Mouse (Mus musculus): ENCODE measurements around the gene Cdk14.

Gene Cdk14

GRCm38 (mm10) chr5:4893206-4893851, 526.8 kb downstream of the Cdk14 start:
- no peaks in the 10 kb centered on the region for H3K27me3 ChIP-seq (ENCODE audit: insufficient read depth, low read length)
- TF ChIP-seq POU5F1 (IDR thresholded peaks at IDR 0.05; ENCODE audit: borderline replicate concordance, low read length) (no peak), NANOG (IDR thresholded peaks at IDR 0.05; ENCODE audit: borderline replicate concordance, low read length) (no peak), CTCF (conservative IDR thresholded peaks at IDR 0.05; ENCODE audit: low read length) (no peak)
- H3K36me3 ChIP-seq (ENCODE audit: insufficient read depth, low read length) = no peaks in the 10 kb centered on the region
- H3K9me3 ChIP-seq (ENCODE audit: low read length) = no peaks in the 10 kb centered on the region
- H3K4me3 ChIP-seq (replicated peaks; ENCODE audit: low read length) = no peak overlapping the region
- H3K4me1 ChIP-seq (replicated peaks; ENCODE audit: low read depth, low read length) = no peaks in the 10 kb centered on the region

DNA sequence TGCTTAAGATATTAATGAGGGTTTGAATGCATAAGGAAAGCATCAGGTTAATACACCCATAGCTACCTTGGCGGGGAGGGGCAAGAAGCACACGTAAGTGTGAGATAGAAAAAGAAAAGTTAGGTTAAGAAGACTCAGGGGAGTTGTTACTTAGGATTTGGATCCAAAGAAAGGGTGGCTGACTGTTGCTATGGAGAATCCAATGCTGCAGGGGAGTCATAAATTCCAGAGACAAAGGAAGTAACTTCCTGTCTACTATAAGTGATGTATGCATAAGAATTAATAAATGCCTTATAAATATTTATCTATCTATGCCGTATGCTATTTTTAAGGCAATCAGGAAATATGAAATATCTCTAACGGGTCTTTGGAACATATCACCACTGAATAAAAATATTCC, 527.4 kb downstream of the Cdk14 start:
- no peaks in the 10 kb centered on the region for H3K9me3 ChIP-seq (ENCODE audit: low read length)
- H3K27me3 ChIP-seq (ENCODE audit: insufficient read depth, low read length) = no peaks in the 10 kb centered on the region
- H3K36me3 ChIP-seq (ENCODE audit: insufficient read depth, low read length) = no peaks in the 10 kb centered on the region
- no peak overlapping the region for H3K4me3 ChIP-seq (replicated peaks; ENCODE audit: low read length)
- no peaks in the 10 kb centered on the region for H3K4me1 ChIP-seq (replicated peaks; ENCODE audit: low read depth, low read length)
- TF ChIP-seq CTCF (conservative IDR thresholded peaks at IDR 0.05; ENCODE audit: low read length) (no peak), NANOG (IDR thresholded peaks at IDR 0.05; ENCODE audit: borderline replicate concordance, low read length) (no peak), POU5F1 (IDR thresholded peaks at IDR 0.05; ENCODE audit: borderline replicate concordance, low read length) (no peak)

DNA sequence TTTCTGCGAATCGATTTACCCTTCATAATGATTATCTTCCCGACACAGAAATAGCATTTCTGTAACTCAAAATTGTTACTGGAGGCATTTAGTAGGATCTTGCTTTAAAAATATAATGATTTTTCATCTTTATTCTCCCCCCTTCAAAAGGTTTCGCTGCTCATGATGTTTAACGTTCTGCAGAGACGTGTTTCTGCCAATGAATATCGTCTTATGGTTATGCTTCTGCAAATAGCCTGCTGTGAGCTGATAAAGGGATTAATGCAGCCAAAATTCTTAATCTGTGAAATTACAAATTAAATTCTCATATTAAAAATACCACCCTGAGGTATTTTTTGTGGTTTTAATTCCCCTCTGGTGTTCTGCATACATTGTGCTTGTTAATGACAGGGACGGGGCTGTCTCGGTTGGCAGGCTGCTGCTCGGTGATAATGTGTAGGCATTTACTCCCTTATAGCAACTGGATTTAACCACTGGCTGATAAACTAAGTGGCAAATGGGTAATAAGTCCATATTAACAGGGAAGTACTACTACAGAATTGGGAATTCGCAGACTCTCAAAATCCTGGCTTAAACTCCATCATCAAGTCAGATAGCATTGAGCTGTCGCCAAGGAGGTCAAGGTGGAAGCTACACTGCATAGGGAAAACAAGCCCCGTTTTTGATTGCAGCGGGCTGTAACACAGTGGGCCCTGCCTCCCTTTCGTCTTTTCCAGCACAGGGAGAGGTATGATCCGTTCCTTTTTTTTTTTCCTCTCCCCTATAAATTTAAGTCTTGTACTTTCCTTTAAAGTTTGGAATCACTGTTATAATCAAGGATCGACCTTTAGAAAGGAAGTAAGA, 528.0 kb downstream of the Cdk14 start:
- no peaks in the 10 kb centered on the region for H3K27me3 ChIP-seq (ENCODE audit: insufficient read depth, low read length)
- H3K4me1 ChIP-seq (replicated peaks; ENCODE audit: low read depth, low read length) = no peaks in the 10 kb centered on the region
- no peaks in the 10 kb centered on the region for H3K36me3 ChIP-seq (ENCODE audit: insufficient read depth, low read length)
- H3K9me3 ChIP-seq (ENCODE audit: low read length) = no peaks in the 10 kb centered on the region
- H3K4me3 ChIP-seq (replicated peaks; ENCODE audit: low read length) = no peak overlapping the region
- TF ChIP-seq CTCF (conservative IDR thresholded peaks at IDR 0.05; ENCODE audit: low read length) = no peak
- no peak for TF ChIP-seq NANOG (IDR thresholded peaks at IDR 0.05; ENCODE audit: borderline replicate concordance, low read length)
- no peak for TF ChIP-seq POU5F1 (IDR thresholded peaks at IDR 0.05; ENCODE audit: borderline replicate concordance, low read length)

DNA sequence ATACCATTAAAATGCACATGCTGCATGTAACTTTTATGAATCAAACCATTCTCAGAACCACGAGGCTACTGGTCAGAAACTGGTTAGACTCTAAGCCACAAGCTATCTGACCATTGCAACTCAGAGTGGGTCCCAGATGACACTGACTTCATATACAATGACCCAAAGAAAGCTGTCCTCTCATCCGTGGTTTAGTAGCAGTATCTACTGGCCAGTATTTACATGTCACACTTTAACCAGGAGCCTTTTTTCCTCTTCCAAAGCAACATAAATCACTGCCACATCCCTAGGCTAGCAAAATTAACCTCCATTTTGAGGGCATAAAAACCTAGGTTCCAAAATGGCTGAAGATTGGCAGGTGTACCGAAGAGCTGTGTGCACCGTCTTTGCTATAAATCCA, 533.0 kb downstream of the Cdk14 start:
- Histone ChIP-seq H3K36me3 (ENCODE audit: insufficient read depth, low read length) (no peaks in the 10 kb centered on the region), H3K4me1 (replicated peaks; ENCODE audit: low read depth, low read length) (no peaks in the 10 kb centered on the region), H3K27me3 (ENCODE audit: insufficient read depth, low read length) (no peaks in the 10 kb centered on the region), H3K9me3 (ENCODE audit: low read length) (no peaks in the 10 kb centered on the region), H3K4me3 (replicated peaks; ENCODE audit: low read length) (no peak overlapping the region)
- TF ChIP-seq CTCF (conservative IDR thresholded peaks at IDR 0.05; ENCODE audit: low read length) (no peak), POU5F1 (IDR thresholded peaks at IDR 0.05; ENCODE audit: borderline replicate concordance, low read length) (no peak), NANOG (IDR thresholded peaks at IDR 0.05; ENCODE audit: borderline replicate concordance, low read length) (no peak)

DNA sequence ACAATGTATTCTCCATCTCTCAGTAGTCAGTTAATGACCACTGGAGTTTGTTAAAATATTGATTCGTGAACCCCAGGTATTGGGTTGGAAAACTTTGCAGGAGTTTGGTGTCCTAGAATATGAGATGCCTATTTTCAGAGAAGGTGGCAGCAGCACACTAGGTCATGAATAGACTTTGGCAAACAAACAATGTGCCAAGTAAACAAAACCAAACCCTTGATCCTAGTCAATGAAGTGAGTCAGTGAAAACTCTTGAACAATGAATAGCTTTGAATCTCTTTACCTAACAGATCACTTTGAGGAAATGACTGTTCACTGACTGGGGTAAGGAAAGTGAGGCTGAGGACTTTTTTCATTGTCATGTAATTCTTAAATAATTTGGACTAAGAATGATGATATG, 537.3 kb downstream of the Cdk14 start:
- Histone ChIP-seq H3K4me1 (replicated peaks; ENCODE audit: low read depth, low read length) (no peaks in the 10 kb centered on the region), H3K27me3 (ENCODE audit: insufficient read depth, low read length) (no peaks in the 10 kb centered on the region), H3K4me3 (replicated peaks; ENCODE audit: low read length) (no peak overlapping the region), H3K9me3 (ENCODE audit: low read length) (no peaks in the 10 kb centered on the region), H3K36me3 (ENCODE audit: insufficient read depth, low read length) (no peaks in the 10 kb centered on the region)
- TF ChIP-seq CTCF (conservative IDR thresholded peaks at IDR 0.05; ENCODE audit: low read length) (no peak), NANOG (IDR thresholded peaks at IDR 0.05; ENCODE audit: borderline replicate concordance, low read length) (peak; percentile 50; the same call in 1 of the 2 replicates)

DNA sequence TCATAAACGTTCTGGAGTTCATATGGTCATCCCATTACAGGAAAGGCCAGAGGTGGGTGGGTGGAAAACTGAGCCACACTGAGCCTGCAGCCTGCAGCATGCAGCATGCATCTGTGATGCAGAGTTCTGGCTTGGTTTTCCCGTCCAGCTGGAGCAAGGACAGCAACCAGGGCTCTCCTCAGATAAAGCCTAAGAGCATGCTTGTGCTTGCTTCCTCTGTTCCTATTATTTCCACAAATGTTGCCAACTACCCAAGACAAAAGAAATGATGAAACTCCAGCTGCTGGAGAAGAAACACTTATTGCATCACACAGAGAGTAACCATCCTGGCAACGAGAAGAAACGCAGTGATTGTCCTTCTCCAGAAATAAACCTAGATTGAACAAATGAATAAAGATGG, 539.8 kb downstream of the Cdk14 start:
- Histone ChIP-seq H3K27me3 (ENCODE audit: insufficient read depth, low read length) (no peaks in the 10 kb centered on the region), H3K4me3 (replicated peaks; ENCODE audit: low read length) (no peak overlapping the region), H3K9me3 (ENCODE audit: low read length) (no peaks in the 10 kb centered on the region), H3K4me1 (replicated peaks; ENCODE audit: low read depth, low read length) (no peaks in the 10 kb centered on the region), H3K36me3 (ENCODE audit: insufficient read depth, low read length) (no peaks in the 10 kb centered on the region)
- no peak for TF ChIP-seq NANOG (IDR thresholded peaks at IDR 0.05; ENCODE audit: borderline replicate concordance, low read length)

DNA sequence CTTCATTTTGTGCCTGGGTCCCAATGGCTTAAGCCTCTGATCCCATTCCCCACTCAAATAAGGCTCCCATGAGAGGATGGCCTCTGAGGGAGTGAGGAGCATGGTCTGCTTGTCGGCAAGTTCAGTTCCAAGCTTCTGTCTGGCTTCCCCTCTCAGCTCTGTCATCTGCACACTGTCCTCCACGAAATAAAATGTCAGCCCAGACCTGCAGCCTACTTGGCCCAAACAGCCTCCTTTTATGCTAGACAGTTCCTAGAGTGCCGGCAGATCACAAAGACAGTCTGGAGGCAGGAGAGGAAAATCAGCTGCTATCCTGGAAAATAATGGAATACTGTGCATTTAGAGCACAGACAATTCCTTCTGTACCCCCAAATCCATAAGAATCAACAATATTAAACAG, 541.2 kb downstream of the Cdk14 start:
- H3K9me3 ChIP-seq (ENCODE audit: low read length) = no peaks in the 10 kb centered on the region
- no peaks in the 10 kb centered on the region for H3K27me3 ChIP-seq (ENCODE audit: insufficient read depth, low read length)
- no peak overlapping the region for H3K4me3 ChIP-seq (replicated peaks; ENCODE audit: low read length)
- no peaks in the 10 kb centered on the region for H3K36me3 ChIP-seq (ENCODE audit: insufficient read depth, low read length)
- TF ChIP-seq CTCF (conservative IDR thresholded peaks at IDR 0.05; ENCODE audit: low read length) = no peak
- TF ChIP-seq NANOG (IDR thresholded peaks at IDR 0.05; ENCODE audit: borderline replicate concordance, low read length) = no peak
- TF ChIP-seq POU5F1 (IDR thresholded peaks at IDR 0.05; ENCODE audit: borderline replicate concordance, low read length) = no peak
- no peaks in the 10 kb centered on the region for H3K4me1 ChIP-seq (replicated peaks; ENCODE audit: low read depth, low read length)

- Histone ChIP-seq H3K4me1 (replicated peaks; ENCODE audit: low read depth, low read length) (no peaks in the 10 kb centered on the region), H3K4me3 (replicated peaks; ENCODE audit: low read length) (no peak overlapping the region), H3K27me3 (ENCODE audit: insufficient read depth, low read length) (no peaks in the 10 kb centered on the region), H3K36me3 (ENCODE audit: insufficient read depth, low read length) (no peaks in the 10 kb centered on the region), H3K9me3 (ENCODE audit: low read length) (no peaks in the 10 kb centered on the region)
- no peak for TF ChIP-seq POU5F1 (IDR thresholded peaks at IDR 0.05; ENCODE audit: borderline replicate concordance, low read length)
- no peak for TF ChIP-seq NANOG (IDR thresholded peaks at IDR 0.05; ENCODE audit: borderline replicate concordance, low read length)
- no peak for TF ChIP-seq CTCF (conservative IDR thresholded peaks at IDR 0.05; ENCODE audit: low read length)
Observed at GRCm38 (mm10) chr5:4877638-4878037, 542.5 kb downstream of the Cdk14 start.

Data from E14TG2a.4 (cell line).